Mouse (Mus musculus) liver, postnatal 0 days (tissue): ENCODE results near the gene Pum3. TPM values are rescaled to one million over a fixed set of nuclear protein-coding genes. Genes with fewer than 3 reads are reported as not detected.
"Not testable (repeated sequence)": the region's sequence is repeated elsewhere in the genome, so short reads cannot be mapped to it uniquely, and the experiment has no call there.

ENCODE experiments used
- ATAC-seq: fragments of 200-750 bp; cut with Nextera tagmentation; 2 replicates; pipeline ENCODE4 v1.8.0; 2017; ENCODE audit warnings: mild to moderate bottlenecking, moderate library complexity
- DNase-seq: peaks from one replicate; pipeline ENCODE4 v3.0.0-alpha.2; 2016
- H3K27ac ChIP-seq: fragments of 300-500 bp; sonication (generic); 2 replicates; pipeline ENCODE4 v1.5.1; 2014; ENCODE audit warnings: antibody characterized with exemption, moderate library complexity, mild to moderate bottlenecking, low read depth
- H3K27me3 ChIP-seq: fragments of 300-500 bp; sonication (generic); 2 replicates; pipeline ENCODE4 v1.6.1; 2014; ENCODE audit warnings: low read length, control low read depth, mixed read lengths; ENCODE audit not compliant: insufficient read depth
- H3K36me3 ChIP-seq: fragments of 300-500 bp; sonication (generic); replicated peaks from 2 replicates; pipeline ENCODE4 v1.6.1; 2014; ENCODE audit warnings: mild to moderate bottlenecking, control low read depth, low read length, moderate library complexity, mixed read lengths; ENCODE audit not compliant: insufficient read depth
- H3K4me1 ChIP-seq: fragments of 300-500 bp; sonication (generic); 2 replicates; pipeline ENCODE4 v1.6.1; 2014; ENCODE audit warnings: antibody characterized with exemption, mild to moderate bottlenecking, control low read depth; ENCODE audit not compliant: insufficient read depth
- H3K4me2 ChIP-seq: fragments of 300-500 bp; sonication (generic); 2 replicates; pipeline ENCODE4 v1.6.1; 2014; ENCODE audit warnings: low read depth, mild to moderate bottlenecking, low read length, moderate library complexity, mixed read lengths
- H3K4me3 ChIP-seq: fragments of 300-500 bp; sonication (generic); 2 replicates; pipeline ENCODE4 v1.5.1; 2014; ENCODE audit warnings: low read depth, low read length
- H3K9ac ChIP-seq: fragments of 300-500 bp; sonication (generic); replicated peaks from 2 replicates; pipeline ENCODE4 v1.6.1; 2014; ENCODE audit warnings: mild to moderate bottlenecking, moderate library complexity
- H3K9me3 ChIP-seq: fragments of 300-500 bp; sonication (generic); 2 replicates; pipeline ENCODE4 v1.6.1; 2016; ENCODE audit warnings: mild to moderate bottlenecking, control low read depth, low read length, mixed read lengths
- CTCF ChIP-seq: sonication (generic); IDR thresholded peaks from 2 replicates; pipeline ENCODE4 v1.5.1; 2016; ENCODE audit warnings: antibody characterized with exemption, low read depth
- EP300 ChIP-seq: IDR thresholded peaks from 2 replicates; pipeline ENCODE4 v1.6.1; 2016; ENCODE audit warnings: antibody characterized with exemption, low read depth, mild to moderate bottlenecking
- WGBS: fragments of 180-500 bp; shearing (Covaris S2); extraction: QIAGEN DNeasy Blood & Tissue Kit; methylation state at CpG from one replicate; pipeline ENCODE4 v1.1.7; 2014; ENCODE audit not compliant: insufficient replicate concordance; 5-methylcytosine and 5-hydroxymethylcytosine counted together
- polyA plus RNA-seq: library from polyadenylated mRNA; unstranded; fragments of >200 nt; fragmentation: Nextera tagmentation; extraction: Ambion mirVana; gene quantifications from 2 replicates; pipeline ENCODE4 v1.2.1, GENCODE M21; 2015

Gene Pum3
- polyA plus RNA-seq, 1 experiment from 2014 or later = 37.8 TPM

DNA sequence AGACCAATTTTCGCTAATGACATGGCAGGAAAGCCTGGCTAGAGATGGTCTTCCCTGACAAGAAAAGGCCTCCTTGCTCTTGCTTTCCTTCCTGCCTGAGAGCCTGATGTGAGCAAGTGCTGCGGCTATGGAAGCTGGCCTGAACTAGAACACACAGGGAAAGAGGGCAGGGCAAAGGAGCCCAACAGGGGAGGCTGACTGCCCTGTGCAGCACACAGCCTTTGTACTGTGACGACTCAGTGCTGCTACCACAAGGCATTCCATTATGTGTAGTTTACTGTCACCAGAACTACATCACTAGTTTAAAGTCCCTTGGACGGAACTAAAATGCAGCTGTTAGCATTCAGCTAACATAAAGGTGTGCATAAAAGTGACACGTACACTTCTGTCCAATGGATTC lies 32.4 kb downstream of the Pum3 start:
- no peak overlapping the region for H3K27ac ChIP-seq
- no peak overlapping the region for H3K4me2 ChIP-seq
- H3K4me3 ChIP-seq = no peak overlapping the region
- no peak overlapping the region for H3K9ac ChIP-seq
- no peak for TF ChIP-seq CTCF
- TF ChIP-seq EP300 = no peak
- H3K9me3 ChIP-seq = no peaks in the 10 kb centered on the region
- peaks cover 59% of the 10 kb centered on the region for H3K36me3 ChIP-seq
- DNase-seq = no peak
- ATAC-seq = no peak
- WGBS = 89% methylated on average over 5 of the region's 5 CpGs
- peaks cover 11% of the 10 kb centered on the region for H3K4me1 ChIP-seq
- no peaks in the 10 kb centered on the region for H3K27me3 ChIP-seq

DNA sequence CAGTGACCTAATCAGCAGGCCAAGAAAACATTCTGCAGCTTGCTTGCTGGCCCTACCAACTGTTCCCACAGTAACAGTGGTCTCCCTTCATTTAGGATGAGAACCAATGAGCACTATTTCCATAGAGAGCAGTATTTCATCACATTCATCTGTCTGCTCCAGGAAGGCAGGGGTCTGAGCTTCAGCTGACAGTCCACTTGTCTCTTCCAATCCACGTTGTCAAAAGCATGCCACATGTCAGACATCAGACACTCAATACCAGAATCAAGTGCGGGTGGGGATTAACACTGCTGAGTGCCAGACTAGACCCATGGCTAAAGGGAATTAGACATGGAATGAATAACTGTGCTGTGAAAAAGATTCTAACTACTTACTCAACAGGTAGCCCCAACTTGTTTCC lies 32.9 kb downstream of the Pum3 start:
- H3K27me3 ChIP-seq = no peaks in the 10 kb centered on the region
- H3K4me1 ChIP-seq = peaks cover 11% of the 10 kb centered on the region
- 82% methylated on average over 2 of the region's 2 CpGs for WGBS
- TF ChIP-seq EP300 (no peak), CTCF (no peak)
- H3K27ac ChIP-seq = no peak overlapping the region
- H3K4me2 ChIP-seq = no peak overlapping the region
- H3K36me3 ChIP-seq = peaks cover 59% of the 10 kb centered on the region
- DNase-seq = no peak
- H3K9ac ChIP-seq = no peak overlapping the region
- no peaks in the 10 kb centered on the region for H3K9me3 ChIP-seq
- no peak for ATAC-seq
- no peak overlapping the region for H3K4me3 ChIP-seq

DNA sequence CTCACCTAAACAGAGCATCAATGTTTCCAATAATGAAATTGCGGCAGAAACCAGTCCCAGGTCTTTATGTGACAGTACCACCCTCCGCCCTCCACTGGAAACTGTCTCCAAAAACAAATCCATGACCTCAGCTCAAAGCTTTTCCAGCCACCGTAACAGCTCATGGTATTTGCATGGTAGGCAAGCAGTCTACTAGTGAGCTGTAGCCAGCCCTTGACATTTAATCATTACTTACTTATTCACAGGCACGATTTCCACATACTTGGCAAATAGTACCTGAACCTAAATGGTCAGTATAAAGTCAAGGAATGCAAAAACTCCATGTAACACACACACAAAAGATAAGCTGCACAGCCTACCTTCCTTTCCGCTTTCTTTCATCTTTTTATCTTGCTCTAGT lies 33.7 kb downstream of the Pum3 start:
- Histone ChIP-seq H3K9me3 (no peaks in the 10 kb centered on the region), H3K27ac (0 out of 2 replicates have a peak overlapping the region, but pooled peaks have one; percentile 24), H3K4me1 (peaks cover 11% of the 10 kb centered on the region), H3K4me3 (no peak overlapping the region), H3K9ac (no peak overlapping the region), H3K36me3 (peaks cover 56% of the 10 kb centered on the region), H3K27me3 (no peaks in the 10 kb centered on the region), H3K4me2 (no peak overlapping the region)
- ATAC-seq = peak; percentile 94
- WGBS = 59% methylated on average over 5 of the region's 5 CpGs
- no peak for TF ChIP-seq CTCF
- no peak for TF ChIP-seq EP300
- no peak for DNase-seq

DNA sequence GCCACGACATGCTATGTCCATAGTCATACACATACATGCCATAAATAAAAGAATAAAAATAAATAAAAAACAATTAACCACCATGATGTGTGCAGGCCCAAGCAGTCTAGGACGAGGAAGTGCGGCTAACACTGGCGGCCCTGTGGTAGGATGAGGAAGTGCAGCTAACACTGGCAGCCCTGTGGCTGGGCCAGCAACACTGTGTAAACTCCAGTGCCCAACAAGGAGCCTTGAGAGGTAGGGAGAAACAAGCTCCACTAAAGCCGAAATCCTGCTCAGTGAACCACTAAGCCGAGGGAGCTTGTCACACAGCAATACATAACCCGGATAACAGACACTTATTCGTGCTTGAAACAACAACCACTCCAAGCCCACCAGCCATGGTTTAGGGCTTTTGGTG lies 34.1 kb downstream of the Pum3 start:
- peak; percentile 68 for ATAC-seq
- peaks cover 56% of the 10 kb centered on the region for H3K36me3 ChIP-seq
- 78% methylated on average over 8 of the region's 8 CpGs for WGBS

DNA sequence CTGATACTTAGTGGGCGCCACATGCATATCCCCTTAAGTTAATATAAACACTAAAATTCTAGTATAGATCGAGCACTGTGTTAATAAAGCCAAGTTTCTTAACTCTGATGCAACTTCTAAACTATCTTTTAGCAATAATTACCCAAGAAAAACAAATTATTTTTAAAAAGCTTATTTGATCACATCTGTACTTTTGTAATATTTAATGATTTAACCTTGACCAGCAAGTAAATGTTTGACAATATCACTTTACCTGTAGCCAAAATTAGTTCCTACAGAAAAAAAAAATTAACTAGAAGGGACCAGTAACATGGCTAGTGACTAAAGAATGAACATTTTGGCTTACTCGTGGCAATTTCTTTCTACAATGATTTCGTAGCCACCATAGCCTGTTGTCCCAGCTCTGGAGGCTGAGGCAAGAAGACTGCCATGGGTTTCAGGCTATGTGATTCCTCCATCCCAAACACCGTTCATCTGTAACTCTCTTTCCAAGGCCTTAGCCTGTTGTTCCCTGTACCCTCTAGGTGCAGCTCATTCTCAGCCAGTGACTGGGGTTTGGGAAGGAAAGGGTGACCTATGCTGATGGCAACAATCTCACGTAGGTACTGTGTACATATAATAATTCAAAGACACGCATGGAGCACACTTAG lies 35.2 kb downstream of the Pum3 start:
- no peak overlapping the region for H3K4me2 ChIP-seq
- no peak overlapping the region for H3K4me3 ChIP-seq
- H3K27me3 ChIP-seq = no peaks in the 10 kb centered on the region
- H3K4me1 ChIP-seq = peaks cover 11% of the 10 kb centered on the region
- no peak overlapping the region for H3K9ac ChIP-seq
- TF ChIP-seq EP300 = no peak
- no peak for TF ChIP-seq CTCF
- WGBS = 71% methylated on average over 7 of the region's 7 CpGs
- ATAC-seq = no peak
- 0 out of 2 replicates have a peak overlapping the region, but pooled peaks have one; percentile 12 for H3K27ac ChIP-seq
- peaks cover 56% of the 10 kb centered on the region for H3K36me3 ChIP-seq
- DNase-seq = no peak
- H3K9me3 ChIP-seq = no peaks in the 10 kb centered on the region

More for the DNA sequence above, 34.1 kb downstream of the Pum3 start:
- Histone ChIP-seq H3K9me3 (no peaks in the 10 kb centered on the region), H3K27ac (peak overlapping the region; percentile 24; the same call in 1 of the 2 replicates), H3K4me2 (no peak overlapping the region), H3K9ac (no peak overlapping the region), H3K4me1 (peaks cover 11% of the 10 kb centered on the region), H3K27me3 (no peaks in the 10 kb centered on the region), H3K4me3 (no peak overlapping the region)
- TF ChIP-seq EP300 (no peak), CTCF (peak; percentile 25; the same call in 1 of the 2 replicates)
- no peak for DNase-seq

- Histone ChIP-seq H3K4me1 (peaks cover 11% of the 10 kb centered on the region), H3K9ac (no peak overlapping the region), H3K9me3 (no peaks in the 10 kb centered on the region), H3K27me3 (no peaks in the 10 kb centered on the region), H3K4me2 (no peak overlapping the region), H3K36me3 (peaks cover 42% of the 10 kb centered on the region), H3K4me3 (no peak overlapping the region), H3K27ac (no peak overlapping the region)
- 77% methylated on average over 2 of the region's 2 CpGs for WGBS
- ATAC-seq (no peak), DNase-seq (no peak)
- TF ChIP-seq EP300 = no peak
- TF ChIP-seq CTCF = no peak
Observed at GRCm38 (mm10) chr19:27392431-27392830, 37.2 kb downstream of the Pum3 start.

DNA sequence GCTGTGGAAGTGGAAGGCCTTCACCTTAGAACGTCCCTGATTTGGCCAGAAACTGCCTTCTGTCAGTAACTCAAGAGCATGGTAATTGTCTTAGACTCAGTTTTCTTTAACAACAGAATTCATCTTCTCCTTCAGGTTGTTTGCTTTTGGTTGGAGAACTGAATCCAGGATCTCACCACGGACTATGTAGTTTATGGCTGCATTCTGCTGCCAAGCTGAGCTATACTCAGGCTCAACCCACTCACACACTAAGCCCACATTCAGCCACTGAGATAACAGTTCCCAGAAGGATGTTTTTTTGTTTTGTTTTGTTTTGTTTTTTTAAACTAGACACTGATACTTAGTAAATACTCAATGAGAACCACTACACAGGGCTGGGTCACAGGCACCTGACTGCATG lies 38.3 kb downstream of the Pum3 start:
- no peak overlapping the region for H3K4me2 ChIP-seq
- WGBS = 79% methylated on average over 2 of the region's 2 CpGs
- H3K36me3 ChIP-seq = peaks cover 42% of the 10 kb centered on the region
- TF ChIP-seq CTCF = no peak
- DNase-seq (no peak), ATAC-seq (no peak)
- H3K27me3 ChIP-seq = no peaks in the 10 kb centered on the region
- peaks cover 8% of the 10 kb centered on the region for H3K4me1 ChIP-seq
- H3K4me3 ChIP-seq = no peak overlapping the region
- no peaks in the 10 kb centered on the region for H3K9me3 ChIP-seq
- no peak overlapping the region for H3K9ac ChIP-seq
- H3K27ac ChIP-seq = no peak overlapping the region

GRCm38 (mm10) chr19:27389566-27389965 lies 40.1 kb downstream of the Pum3 start:
- not testable (repeated sequence) for H3K4me2 ChIP-seq, H3K4me1 ChIP-seq, H3K27me3 ChIP-seq, H3K9me3 ChIP-seq, H3K9ac ChIP-seq, H3K4me3 ChIP-seq, ATAC-seq, H3K27ac ChIP-seq, DNase-seq
- H3K36me3 ChIP-seq = peaks cover 41% of the 10 kb centered on the region
- 87% methylated on average over 4 of the region's 4 CpGs for WGBS
